9 mouse cellular contexts compared by ENCODE assay signal in the genomic region with DNA sequence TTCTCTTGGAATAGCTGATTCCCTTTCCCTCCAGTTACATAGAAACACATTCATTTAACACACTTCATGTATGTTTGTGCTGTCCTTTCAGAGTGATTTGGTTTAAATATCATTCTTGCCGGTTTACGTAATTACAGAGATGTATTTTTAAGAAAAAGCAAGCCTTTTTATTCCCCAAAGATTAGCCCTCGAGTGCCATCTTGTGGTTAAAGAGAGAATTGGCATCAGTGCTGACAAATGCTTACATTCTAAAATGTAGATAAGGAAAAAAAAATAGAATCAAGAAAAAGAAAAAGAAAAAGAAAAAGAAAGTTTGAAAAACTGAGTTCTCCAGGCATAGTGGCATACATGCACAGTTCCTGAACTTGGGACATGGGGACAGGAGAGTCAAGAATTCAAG. TPM values are rescaled to one million over a fixed set of nuclear protein-coding genes. Genes with fewer than 3 reads are reported as not detected.
DNase-seq lines count a peak whose midpoint lies in the region; ATAC-seq and TF ChIP-seq lines count a peak whose summit lies in the region.
"Had no signal": no experiment of that assay in that cellular context is flagged by ENCODE, and none has a peak within 500 bp of the region (broad histone marks: within the 10 kb centered on the region; RNA-seq: fewer than 3 reads in every experiment).

No protein-coding gene starts in this region.

- H3K4me1 ChIP-seq in kidney, embryonic 16.5 days (ENCODE audit: insufficient read depth, low read length) = no peaks in the 10 kb centered on the region
- no peaks in the 10 kb centered on the region for H3K4me1 ChIP-seq in ES-E14 (ENCODE audit: control insufficient read depth in 2 of 2, insufficient read depth in 2 of 2, low read length in 2 of 2, poor library complexity in 1 of 2)
- H3K4me1 ChIP-seq: stomach, embryonic 15.5 days had no signal

- in situ Hi-C loops in ES-E14 (cut with MboI; ENCODE audit: low sequenced_read_pairs in 2 of 2, unreplicated experiment in 2 of 2) = loop anchor here (10.0 to 25.0 kb wide), 2 partner anchors 501 to 533 kb away; no protein-coding TSS in a partner anchor

- WGBS in kidney, embryonic 16.5 days = 4% methylated on average over 3 of the region's 3 CpGs

- H3K27ac ChIP-seq in kidney, embryonic 16.5 days (ENCODE audit: low read length) = no peak overlapping the region
- H3K27ac ChIP-seq in ES-E14 (ENCODE audit: insufficient read depth, low read depth, low read length, poor library complexity, severe bottlenecking) = no peak overlapping the region
- H3K27ac ChIP-seq: stomach, embryonic 15.5 days had no signal

- no peak overlapping the region for H3K4me2 ChIP-seq in kidney, embryonic 16.5 days (replicated peaks; ENCODE audit: low read depth, low read length)
- H3K4me2 ChIP-seq: stomach, embryonic 15.5 days had no signal

- intact Hi-C loops in left cerebral cortex, postnatal 14 days (cut with DNase I) = loop anchor here (5.0 kb wide), 1 partner anchor 591 kb away; no protein-coding TSS in a partner anchor

- no peak for ATAC-seq in kidney, embryonic 16.5 days (ENCODE audit: low FRiP score, low TSS enrichment)
- ATAC-seq in frontal cortex, adult (ENCODE audit: low TSS enrichment) = peak; percentile 52; the same call in 1 of the 2 replicates

- H3K27me3 ChIP-seq in kidney, embryonic 16.5 days (ENCODE audit: insufficient read depth, low read length) = no peaks in the 10 kb centered on the region
- H3K27me3 ChIP-seq: stomach, embryonic 15.5 days had no signal

- no peaks in the 10 kb centered on the region for H3K9me3 ChIP-seq in kidney, embryonic 16.5 days (ENCODE audit: low read length)
- no peaks in the 10 kb centered on the region for H3K9me3 ChIP-seq in ES-E14 (ENCODE audit: control insufficient read depth, insufficient read depth, low read depth, low read length)
- H3K9me3 ChIP-seq: stomach, embryonic 15.5 days had no signal

- DNase-seq in kidney, adult 9 months = peak; percentile 55
- DNase-seq in ES-E14 (ENCODE audit: low read depth, low spot score) = peak; percentile 47
- peak; percentile 30 to 50 for DNase-seq in adrenal gland, postnatal 36 days
- DNase-seq in left cerebral cortex, postnatal 14 days (ENCODE audit: low spot score in 2 of 2) = peak; percentile 65 to 74
- DNase-seq in yolk sac, embryonic 10.5 days (ENCODE audit: low spot score) = peak; percentile 40
- DNase-seq in gastrocnemius, postnatal 4 days (ENCODE audit: low spot score in 2 of 2) = no peak

- no peak overlapping the region for H3K9ac ChIP-seq in kidney, embryonic 16.5 days (replicated peaks; ENCODE audit: low read length)
- H3K9ac ChIP-seq in ES-E14 (ENCODE audit: insufficient read depth, low read depth, low read length, poor library complexity, severe bottlenecking) = no peak overlapping the region
- H3K9ac ChIP-seq: stomach, embryonic 15.5 days had no signal

- H3K36me3 ChIP-seq in kidney, embryonic 16.5 days (ENCODE audit: insufficient read depth, low read length) = no peaks in the 10 kb centered on the region
- H3K36me3 ChIP-seq in ES-E14 (ENCODE audit: control insufficient read depth, insufficient read depth, low read length, poor library complexity, severe bottlenecking) = no peaks in the 10 kb centered on the region
- H3K36me3 ChIP-seq: stomach, embryonic 15.5 days had no signal

- no peak overlapping the region for H3K4me3 ChIP-seq in kidney, embryonic 16.5 days (ENCODE audit: low read length)
- no peak overlapping the region for H3K4me3 ChIP-seq in ES-E14 (ENCODE audit: insufficient read depth in 1 of 2, low read depth in 1 of 2, low read length in 2 of 2, poor library complexity in 1 of 2, severe bottlenecking in 1 of 2)
- H3K4me3 ChIP-seq: stomach, embryonic 15.5 days had no signal

TF ChIP-seq in ES-E14, 5 proteins besides CTCF, POLR2A, EP300 and RAD21:
- TF ChIP-seq ZC3H11A (IDR thresholded peaks at IDR 0.05; ENCODE audit: borderline replicate concordance, low read depth, low read length) = no peak
- no peak for TF ChIP-seq CHD2 (IDR thresholded peaks at IDR 0.05; ENCODE audit: low read depth, low read length)
- TF ChIP-seq MAFK (IDR thresholded peaks at IDR 0.05; ENCODE audit: insufficient read depth, low read depth, low read length) = no peak
- no peak for TF ChIP-seq HCFC1 (IDR thresholded peaks at IDR 0.05; ENCODE audit: borderline replicate concordance, insufficient read depth, low read length)
- no peak for TF ChIP-seq ZNF384 (IDR thresholded peaks at IDR 0.05; ENCODE audit: low read depth, low read length)

RNA-seq across cellular contexts. Expression of a gene that starts 59.2 kb away (rescaled TPM):
- 1.3 and 1.6 TPM in 2 replicates for polyA plus RNA-seq in kidney, embryonic 16.5 days (2015; fragmentation: Nextera tagmentation; extraction: Ambion mirVana)
- total RNA-seq in ES-E14 (2012; rRNA removed) = not detected in 2 replicates
- under 1 TPM in 1 of 2 experiments, not detected in 1; 0.16 TPM for total RNA-seq in adrenal gland, postnatal 36 days (2021)
- total RNA-seq in left cerebral cortex, postnatal 14 days (2021) = not detected
- not detected for total RNA-seq in gastrocnemius, postnatal 4 days (2021)

Comparison
In these comparisons a context has a peak if more than half of its experiments do, and no peak if none do; other contexts are left out.
1. DNase-seq: peak in kidney, adult 9 months (single experiment), ES-E14 (single experiment), adrenal gland, postnatal 36 days (2 of 2), left cerebral cortex, postnatal 14 days (2 of 2) and yolk sac, embryonic 10.5 days (single experiment); none in gastrocnemius, postnatal 4 days (0 of 2).